Mouse (Mus musculus): Measurements from ENCODE around the gene Gm49380. TPM values are rescaled to one million over a fixed set of nuclear protein-coding genes. Genes with fewer than 3 reads are reported as not detected.

Gm49380 gene
- polyA plus RNA-seq, 1 experiment from 2014 or later = not detected

DNA sequence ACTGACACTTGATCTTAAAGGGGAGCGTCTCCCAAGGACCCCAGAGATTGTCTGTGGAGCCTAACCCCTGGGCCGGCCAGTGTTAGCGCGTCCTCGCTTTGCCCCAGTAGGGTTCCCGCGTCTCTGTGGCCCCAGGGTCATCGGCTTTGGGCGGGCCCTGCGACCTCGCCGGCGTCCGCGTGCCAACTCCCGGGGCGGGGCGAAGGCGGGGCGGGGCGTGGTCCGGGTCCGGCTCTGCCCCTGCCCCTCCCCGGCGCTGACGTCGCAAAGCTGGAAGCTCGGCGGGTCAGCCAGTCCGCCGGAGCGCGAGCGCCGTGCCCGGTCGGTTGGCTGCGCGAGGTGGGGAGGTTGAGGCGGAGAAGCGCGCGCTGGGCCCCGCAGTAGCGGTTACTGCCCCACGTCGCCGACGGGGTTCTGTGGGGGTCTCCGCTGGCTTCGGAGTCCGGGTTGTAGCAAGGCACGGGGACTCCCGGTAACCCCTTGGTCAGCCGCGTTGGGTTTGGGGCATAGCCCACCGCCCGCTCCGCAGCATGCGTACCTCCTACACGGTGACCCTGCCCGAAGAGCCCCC lies 28.6 kb downstream of the Gm49380 start:
- H3K4me2 ChIP-seq (ENCODE audit: low read length) = peak overlapping the region; percentile 79
- ATAC-seq (replicated peaks; ENCODE audit: low FRiP score, low read depth) (peak; percentile 67), DNase-seq (ENCODE audit: low spot score) (peak; percentile 88)
- H3K27me3 ChIP-seq (ENCODE audit: insufficient read depth, low read length) = no peaks in the 10 kb centered on the region
- no peaks in the 10 kb centered on the region for H3K9me3 ChIP-seq (replicated peaks; ENCODE audit: low read length)
- peaks cover 32% of the 10 kb centered on the region for H3K4me1 ChIP-seq (replicated peaks; ENCODE audit: insufficient read depth, low read length)
- peak overlapping the region; percentile 65 for H3K9ac ChIP-seq (ENCODE audit: low read depth, low read length)
- no peaks in the 10 kb centered on the region for H3K36me3 ChIP-seq (ENCODE audit: insufficient read depth, low read length)
- H3K27ac ChIP-seq = peak overlapping the region; percentile 77
- peak overlapping the region; percentile 54 for H3K4me3 ChIP-seq (replicated peaks; ENCODE audit: low read depth, low read length)
- no peak for TF ChIP-seq CTCF (IDR thresholded peaks at IDR 0.05; ENCODE audit: low read depth)
- under 1% methylated on average over 61 of the region's 62 CpGs for WGBS

- Histone ChIP-seq H3K36me3 (ENCODE audit: insufficient read depth, low read length) (no peaks in the 10 kb centered on the region), H3K4me2 (ENCODE audit: low read length) (peak overlapping the region; percentile 79), H3K9me3 (replicated peaks; ENCODE audit: low read length) (no peaks in the 10 kb centered on the region), H3K4me1 (replicated peaks; ENCODE audit: insufficient read depth, low read length) (peaks cover 37% of the 10 kb centered on the region), H3K27ac (peak overlapping the region; percentile 77), H3K27me3 (ENCODE audit: insufficient read depth, low read length) (no peaks in the 10 kb centered on the region), H3K4me3 (replicated peaks; ENCODE audit: low read depth, low read length) (peak overlapping the region; percentile 54), H3K9ac (ENCODE audit: low read depth, low read length) (peak overlapping the region; percentile 65)
- WGBS = under 1% methylated on average over 14 of the region's 14 CpGs
- ATAC-seq (replicated peaks; ENCODE audit: low FRiP score, low read depth) (no peak), DNase-seq (ENCODE audit: low spot score) (no peak)
- TF ChIP-seq CTCF (IDR thresholded peaks at IDR 0.05; ENCODE audit: low read depth) = no peak
Observed at GRCm38 (mm10) chr9:44084236-44084635, 29.1 kb downstream of the Gm49380 start.

- Histone ChIP-seq H3K27ac (peak overlapping the region; percentile 77), H3K9me3 (replicated peaks; ENCODE audit: low read length) (no peaks in the 10 kb centered on the region), H3K27me3 (ENCODE audit: insufficient read depth, low read length) (no peaks in the 10 kb centered on the region), H3K4me3 (replicated peaks; ENCODE audit: low read depth, low read length) (peak overlapping the region; percentile 54), H3K4me2 (ENCODE audit: low read length) (peak overlapping the region; percentile 79), H3K9ac (ENCODE audit: low read depth, low read length) (peak overlapping the region; percentile 65), H3K4me1 (replicated peaks; ENCODE audit: insufficient read depth, low read length) (peaks cover 42% of the 10 kb centered on the region), H3K36me3 (ENCODE audit: insufficient read depth, low read length) (no peaks in the 10 kb centered on the region)
- TF ChIP-seq CTCF (IDR thresholded peaks at IDR 0.05; ENCODE audit: low read depth) = no peak
- peak; percentile 15 for ATAC-seq (replicated peaks; ENCODE audit: low FRiP score, low read depth)
- WGBS = 11% methylated on average over 23 of the region's 23 CpGs
- no peak for DNase-seq (ENCODE audit: low spot score)
Observed at GRCm38 (mm10) chr9:44083392-44084121, 29.7 kb downstream of the Gm49380 start.

GRCm38 (mm10) chr9:44082266-44082665 lies 31.0 kb downstream of the Gm49380 start:
- DNase-seq (ENCODE audit: low spot score) (no peak), ATAC-seq (replicated peaks; ENCODE audit: low FRiP score, low read depth) (no peak)
- Histone ChIP-seq H3K27ac (peak overlapping the region; percentile 61; the same call in 1 of the 2 replicates), H3K4me1 (replicated peaks; ENCODE audit: insufficient read depth, low read length) (peaks cover 46% of the 10 kb centered on the region), H3K9me3 (replicated peaks; ENCODE audit: low read length) (no peaks in the 10 kb centered on the region), H3K9ac (ENCODE audit: low read depth, low read length) (no peak overlapping the region), H3K4me2 (ENCODE audit: low read length) (no peak overlapping the region), H3K4me3 (replicated peaks; ENCODE audit: low read depth, low read length) (no peak overlapping the region), H3K36me3 (ENCODE audit: insufficient read depth, low read length) (no peaks in the 10 kb centered on the region), H3K27me3 (ENCODE audit: insufficient read depth, low read length) (no peaks in the 10 kb centered on the region)
- no peak for TF ChIP-seq CTCF (IDR thresholded peaks at IDR 0.05; ENCODE audit: low read depth)
- WGBS = 92% methylated on average over 5 of the region's 5 CpGs

GRCm38 (mm10) chr9:44081581-44081980 lies 31.7 kb downstream of the Gm49380 start:
- WGBS = 68% methylated on average over 5 of the region's 5 CpGs
- Histone ChIP-seq H3K4me2 (ENCODE audit: low read length) (no peak overlapping the region), H3K9ac (ENCODE audit: low read depth, low read length) (no peak overlapping the region), H3K27me3 (ENCODE audit: insufficient read depth, low read length) (no peaks in the 10 kb centered on the region), H3K4me3 (replicated peaks; ENCODE audit: low read depth, low read length) (no peak overlapping the region), H3K9me3 (replicated peaks; ENCODE audit: low read length) (no peaks in the 10 kb centered on the region), H3K27ac (0 out of 2 replicates have a peak overlapping the region, but pooled peaks have one; percentile 61), H3K36me3 (ENCODE audit: insufficient read depth, low read length) (no peaks in the 10 kb centered on the region), H3K4me1 (replicated peaks; ENCODE audit: insufficient read depth, low read length) (peaks cover 50% of the 10 kb centered on the region)
- ATAC-seq (replicated peaks; ENCODE audit: low FRiP score, low read depth) (no peak), DNase-seq (ENCODE audit: low spot score) (no peak)
- no peak for TF ChIP-seq CTCF (IDR thresholded peaks at IDR 0.05; ENCODE audit: low read depth)

GRCm38 (mm10) chr9:44080953-44081352 lies 32.3 kb downstream of the Gm49380 start:
- ATAC-seq (replicated peaks; ENCODE audit: low FRiP score, low read depth) (no peak), DNase-seq (ENCODE audit: low spot score) (no peak)
- H3K9ac ChIP-seq (ENCODE audit: low read depth, low read length) = no peak overlapping the region
- no peaks in the 10 kb centered on the region for H3K9me3 ChIP-seq (replicated peaks; ENCODE audit: low read length)
- H3K36me3 ChIP-seq (ENCODE audit: insufficient read depth, low read length) = no peaks in the 10 kb centered on the region
- H3K4me3 ChIP-seq (replicated peaks; ENCODE audit: low read depth, low read length) = no peak overlapping the region
- H3K27ac ChIP-seq = peak overlapping the region; percentile 75
- TF ChIP-seq CTCF (IDR thresholded peaks at IDR 0.05; ENCODE audit: low read depth) = no peak
- H3K4me2 ChIP-seq (ENCODE audit: low read length) = no peak overlapping the region
- WGBS = 56% methylated on average over 5 of the region's 5 CpGs
- peaks cover 50% of the 10 kb centered on the region for H3K4me1 ChIP-seq (replicated peaks; ENCODE audit: insufficient read depth, low read length)
- no peaks in the 10 kb centered on the region for H3K27me3 ChIP-seq (ENCODE audit: insufficient read depth, low read length)
